Mouse (Mus musculus) cerebellum, adult 18-20 months (tissue): Measurements from ENCODE around the gene Macrod1.
"Not testable (repeated sequence)": the region's sequence is repeated elsewhere in the genome, so short reads cannot be mapped to it uniquely, and the experiment has no call there.

Source experiments
- DNase-seq, 2 experiments: peaks; one replicate each; pipeline ENCODE4 v3.0.0; 2021

Gene Macrod1

DNA sequence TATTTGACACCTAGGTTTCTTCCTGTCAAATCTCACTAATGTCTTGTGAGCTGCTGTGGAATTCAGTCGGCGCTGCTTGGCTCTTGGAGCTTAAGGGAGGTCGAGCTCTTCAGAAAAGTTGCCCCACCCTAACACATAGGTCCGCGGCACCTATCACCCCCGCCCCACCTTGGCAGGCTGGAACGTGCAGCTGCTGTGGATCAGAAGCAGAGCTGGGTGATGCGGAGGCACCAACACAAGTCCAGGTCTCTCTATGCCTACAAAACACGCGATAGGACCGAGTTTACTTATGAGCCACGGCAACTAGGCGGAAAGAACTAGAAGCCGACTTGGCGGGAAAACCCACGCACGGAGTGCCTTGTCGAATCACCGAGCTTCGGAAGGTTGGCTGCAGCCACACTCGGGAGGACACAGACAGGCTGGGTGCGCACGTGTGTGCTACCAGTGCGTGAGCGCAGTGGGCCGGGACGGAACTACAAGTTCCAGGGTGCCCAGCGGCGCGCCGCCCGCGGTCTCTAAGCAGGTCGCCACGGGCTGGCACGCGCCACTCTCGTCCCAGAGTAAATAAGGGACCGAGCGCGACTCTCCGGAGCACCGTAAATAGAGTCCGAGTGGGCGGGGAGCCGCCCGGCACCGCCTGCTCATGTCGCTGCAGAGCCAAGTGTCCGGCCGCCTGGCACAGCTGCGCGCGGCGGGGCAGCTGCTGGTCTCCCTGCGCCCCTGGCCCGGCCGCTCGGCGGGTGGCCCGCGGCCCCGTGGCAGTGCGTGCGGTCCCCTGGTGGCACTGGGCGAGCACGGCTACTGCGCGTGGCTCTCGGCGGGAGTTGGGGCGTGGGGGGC, at the start of gene Macrod1:
Macrod1 (plus strand) TSS at position 563 of the 840 bp plus-strand sequence.
- DNase-seq = peak; percentile 79 to 83

- no peak for DNase-seq
Observed at GRCm38 (mm10) chr19:7006892-7007593, 49.6 kb upstream of the Macrod1 start.

GRCm38 (mm10) chr19:7012426-7012825, 44.2 kb upstream of the Macrod1 start:
- DNase-seq = no peak

DNA sequence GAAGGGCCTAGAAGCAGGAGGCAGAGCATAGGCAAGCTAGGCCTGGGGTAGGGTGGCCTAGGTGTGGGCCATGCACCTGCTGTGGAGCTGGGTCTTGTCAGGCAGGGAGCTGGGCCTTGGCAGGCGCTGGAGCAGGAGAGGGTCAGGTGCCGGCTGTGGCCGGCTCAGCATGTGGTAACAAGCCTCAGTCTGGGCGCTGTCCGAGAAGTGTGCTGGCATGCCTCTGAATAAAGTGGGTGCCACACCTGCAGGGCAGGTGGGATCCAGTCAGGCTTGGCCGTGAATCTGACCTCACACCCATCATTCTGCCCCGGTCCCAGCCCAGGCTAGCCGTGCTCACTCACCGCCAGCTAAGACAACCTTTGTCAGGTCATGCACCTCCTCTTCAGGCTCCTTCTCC, 42.6 kb upstream of the Macrod1 start:
- DNase-seq = no peak

DNA sequence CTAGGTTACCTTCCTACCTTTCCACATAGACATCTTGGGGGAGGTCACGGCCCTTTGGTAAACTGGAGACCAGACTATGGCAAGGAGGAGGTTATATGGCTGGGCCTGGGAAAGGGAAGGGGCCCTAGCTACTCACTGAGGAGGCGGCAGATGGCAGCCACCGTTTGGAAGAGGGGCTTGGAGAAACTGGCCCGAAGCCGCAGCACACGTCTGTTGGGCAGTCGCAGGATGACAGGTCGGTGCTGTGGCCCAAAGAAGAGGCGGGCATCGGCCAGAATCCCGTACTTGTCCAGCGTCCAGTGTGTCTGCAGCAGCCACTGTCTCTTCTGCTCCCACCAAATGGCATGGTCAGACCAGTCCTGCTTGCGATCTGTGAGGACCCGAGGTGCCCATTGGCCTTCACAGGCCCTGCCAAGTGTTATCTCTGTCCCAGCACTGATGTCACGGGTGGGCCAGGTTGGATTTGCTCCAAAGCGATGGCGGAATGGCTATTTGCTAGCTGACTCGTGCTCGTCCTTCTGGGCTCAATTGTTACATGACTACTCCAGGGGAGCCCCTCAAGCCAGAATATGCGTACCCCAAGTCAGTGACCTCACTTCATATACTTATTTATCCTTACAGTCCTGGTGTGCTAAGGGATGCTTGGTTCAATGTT, 42.0 kb upstream of the Macrod1 start:
- no peak for DNase-seq

DNA sequence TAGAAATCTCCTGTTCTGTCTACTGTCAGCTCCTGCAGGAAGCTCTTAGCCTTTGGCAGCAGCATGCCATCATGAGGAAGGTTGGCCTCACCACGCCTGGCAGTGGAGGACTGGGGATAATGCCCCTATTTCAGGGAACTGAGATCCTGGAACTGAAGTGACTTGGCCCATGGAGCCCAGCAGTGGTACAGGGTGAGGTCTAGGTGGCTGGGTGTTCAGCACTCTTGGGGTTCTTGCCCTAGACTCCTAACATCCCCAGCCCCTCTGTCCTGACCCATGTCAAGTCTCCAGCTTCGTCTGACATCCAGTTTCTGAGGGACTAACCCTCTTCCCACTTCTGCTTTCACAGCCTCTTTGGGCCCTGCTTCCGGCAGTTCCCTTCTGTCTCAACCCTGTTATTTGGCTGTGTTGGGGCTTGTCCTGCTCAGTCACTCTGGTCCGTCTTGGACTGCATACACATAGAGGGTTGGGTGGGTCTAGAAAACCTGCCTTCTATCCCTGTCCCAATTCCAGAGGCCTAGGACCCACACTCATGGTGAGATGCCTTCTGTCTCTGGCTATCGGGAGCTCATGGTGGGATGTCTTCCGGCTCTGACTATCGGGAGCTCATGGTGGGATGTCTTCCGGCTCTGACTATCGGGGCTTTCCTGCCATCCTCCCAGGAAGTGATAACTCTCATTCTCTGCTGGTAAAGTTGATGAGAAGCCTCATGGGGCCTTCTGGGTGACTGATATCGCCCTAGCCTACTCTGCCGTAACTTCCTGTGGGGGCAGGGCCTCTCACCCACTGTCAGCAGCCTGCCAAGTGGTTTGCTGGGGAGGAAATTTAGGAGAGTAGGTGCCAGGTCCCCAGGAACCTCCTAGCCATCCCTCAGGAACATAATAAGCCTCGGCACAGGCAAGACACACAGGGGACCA, 38.8 kb upstream of the Macrod1 start:
- DNase-seq = no peak

DNA sequence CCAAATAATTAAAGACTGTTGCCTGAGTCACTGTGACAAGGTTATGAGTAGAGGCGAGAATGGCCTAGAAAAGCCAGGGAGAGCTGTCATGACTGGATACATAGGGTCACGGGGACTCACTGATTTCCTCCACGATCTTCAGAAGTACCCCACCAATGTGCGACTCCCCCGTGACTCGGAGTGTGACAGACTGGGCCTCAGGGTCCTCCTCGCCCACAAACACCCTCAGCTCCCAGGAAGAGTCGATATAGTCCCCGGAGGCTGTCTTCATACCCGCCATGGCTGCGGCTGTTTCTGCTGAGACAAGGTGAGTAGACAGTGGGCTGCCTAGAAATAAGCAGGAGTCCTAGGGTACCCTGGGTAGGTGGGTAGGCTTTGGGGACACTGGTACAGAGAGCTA, 38.1 kb upstream of the Macrod1 start:
- no peak for DNase-seq

GRCm38 (mm10) chr19:7019191-7019590, 37.4 kb upstream of the Macrod1 start, which contains the start of gene Fermt3:
Gene Fermt3, minus strand, starts transcription at chr19:7019469.
- DNase-seq = no peak

DNA sequence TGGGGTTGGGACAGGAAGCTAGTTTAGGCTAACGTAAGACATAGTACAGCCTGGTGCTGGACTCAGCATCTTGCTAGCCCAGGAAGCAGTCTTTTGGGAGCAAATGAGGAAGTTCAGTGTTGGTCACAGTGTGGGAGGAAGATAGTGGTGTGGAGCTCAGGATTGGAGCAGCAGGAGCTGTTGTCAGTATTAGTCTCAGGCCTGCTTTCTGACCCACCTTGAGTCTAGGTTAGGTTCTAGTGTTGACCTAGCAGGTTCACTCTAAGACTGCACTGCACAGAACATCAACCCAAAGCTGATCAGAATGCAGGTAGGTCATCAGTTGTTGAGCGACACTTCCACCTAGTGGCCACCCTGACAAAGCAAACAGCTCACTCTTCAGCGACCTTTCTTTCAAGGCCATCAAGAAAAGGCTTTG, 36.4 kb upstream of the Macrod1 start:
- DNase-seq = peak; percentile 64 to 66

DNA sequence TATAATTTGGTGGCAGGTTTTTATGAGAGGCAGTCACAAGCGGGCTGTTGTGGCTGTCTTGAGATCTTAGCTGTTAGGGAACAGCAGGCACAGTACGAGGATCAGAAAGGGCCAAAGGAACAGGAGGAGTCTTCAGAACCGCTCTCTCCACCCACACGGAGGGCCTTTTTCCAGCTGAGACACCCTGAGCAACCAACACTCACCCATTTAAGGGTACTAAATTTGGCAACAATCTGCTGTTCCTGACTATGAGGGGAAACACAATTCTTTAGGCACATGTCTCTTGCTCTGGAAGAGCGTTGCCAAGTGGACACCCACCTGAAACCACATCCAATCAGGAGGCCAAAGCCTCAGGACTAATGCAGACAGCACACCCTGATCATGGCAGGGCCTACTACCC, 27.1 kb upstream of the Macrod1 start:
- DNase-seq = no peak

- DNase-seq = no peak
Observed at GRCm38 (mm10) chr19:7034006-7034405, 22.6 kb upstream of the Macrod1 start.

DNA sequence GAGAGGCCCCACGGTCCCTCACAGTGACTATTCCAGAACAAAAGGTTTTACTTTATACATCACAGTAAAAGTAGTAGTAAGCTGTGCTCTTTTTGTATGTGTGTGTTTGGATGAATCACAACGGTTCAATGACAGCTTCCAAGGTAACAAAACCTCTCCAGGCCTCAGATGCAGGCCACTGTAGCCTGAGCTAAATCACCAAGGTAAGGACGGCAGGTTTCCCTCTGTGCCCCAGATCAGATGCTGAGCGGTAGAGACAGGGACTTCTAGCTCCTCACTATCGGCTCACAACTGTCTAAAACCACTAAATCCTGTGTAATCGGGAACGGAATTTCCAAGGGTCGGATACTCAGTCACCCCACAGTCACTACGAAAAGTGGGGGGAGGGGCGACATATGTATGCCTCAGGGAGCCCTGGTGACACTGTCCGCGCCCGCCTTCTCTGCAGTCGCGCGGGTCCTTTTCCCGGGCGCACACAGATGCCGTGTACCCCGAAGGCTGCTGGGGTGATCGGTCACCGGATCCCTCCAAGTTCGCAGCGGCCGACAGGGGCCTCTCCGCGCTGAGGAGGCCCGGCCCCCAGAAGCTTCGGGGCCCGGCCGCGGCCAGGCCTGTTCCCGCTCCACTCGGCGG, 17.4 kb upstream of the Macrod1 start:
- DNase-seq = peak; percentile 60 to 71

DNA sequence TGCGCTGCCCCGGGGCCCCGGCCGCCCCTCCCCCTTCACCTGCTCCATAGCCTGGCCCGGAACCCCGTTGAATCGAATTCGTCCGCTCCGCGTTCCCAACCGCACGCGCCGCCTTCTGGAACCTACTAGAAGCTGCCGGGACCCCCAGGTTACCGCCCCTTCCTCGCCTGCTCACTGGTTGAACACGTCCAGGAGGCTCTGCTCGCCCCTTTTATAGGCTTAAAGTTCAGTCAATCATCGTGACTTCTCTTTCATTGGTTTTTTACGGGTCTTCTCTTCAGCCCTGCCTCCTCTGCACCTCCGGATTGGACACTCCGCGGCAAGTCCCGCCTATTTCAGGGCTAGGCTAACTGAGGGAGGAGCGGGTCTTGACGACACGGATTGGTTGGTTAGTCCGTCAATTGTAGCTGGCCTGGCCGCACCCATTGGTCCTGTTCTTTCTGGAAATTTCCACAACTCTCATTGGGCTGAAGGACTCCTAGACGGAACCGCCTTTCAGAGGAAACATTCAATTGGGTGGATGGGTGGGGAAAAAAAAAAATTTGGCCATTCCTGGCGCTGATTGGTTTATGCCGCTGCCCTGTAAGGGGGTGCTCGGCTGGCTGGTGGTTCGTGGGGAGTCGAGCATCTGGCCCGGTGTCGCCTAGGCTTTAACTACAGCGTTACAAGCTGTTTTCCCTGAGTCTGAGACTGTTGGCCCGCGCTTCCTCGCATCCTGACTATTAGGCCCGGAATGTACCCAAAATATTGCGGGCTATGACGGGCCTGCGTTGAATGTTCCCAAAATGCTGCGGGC, 16.6 kb upstream of the Macrod1 start, which contains the start of gene Stip1:
Stip1 (minus strand) TSS at position 127 of the 796 bp plus-strand sequence.
- DNase-seq = peak; percentile 97 to 100

GRCm38 (mm10) chr19:7040637-7041130, 15.9 kb upstream of the Macrod1 start:
- no peak for DNase-seq

GRCm38 (mm10) chr19:7041171-7041570, 15.4 kb upstream of the Macrod1 start:
- no peak for DNase-seq

GRCm38 (mm10) chr19:7044279-7044678, 12.3 kb upstream of the Macrod1 start:
- no peak for DNase-seq

GRCm38 (mm10) chr19:7044706-7045105, 11.9 kb upstream of the Macrod1 start:
- no peak for DNase-seq

GRCm38 (mm10) chr19:7053382-7053781, 3.2 kb upstream of the Macrod1 start:
- not testable (repeated sequence) for DNase-seq

DNA sequence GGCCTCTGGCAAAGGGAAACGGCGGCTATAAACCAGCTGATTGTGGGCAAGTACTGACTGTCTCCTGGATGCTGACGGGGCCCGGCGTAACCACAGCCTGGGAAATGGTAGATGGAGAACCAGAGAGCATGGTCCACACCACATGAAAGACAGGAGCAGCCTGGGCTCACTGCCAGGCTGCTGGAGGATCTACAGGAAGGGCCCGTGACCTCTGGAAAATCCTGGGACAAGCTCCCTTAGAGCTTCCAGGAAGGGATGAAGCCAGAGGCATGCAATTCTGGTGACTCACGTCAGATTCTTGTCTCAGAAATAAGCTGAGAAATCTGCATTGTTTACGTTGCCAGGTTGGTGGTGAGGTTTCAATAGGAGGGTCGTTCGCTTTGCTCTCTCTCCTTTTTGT, 1.8 kb upstream of the Macrod1 start:
- no peak for DNase-seq

GRCm38 (mm10) chr19:7055173-7055572, 1.4 kb upstream of the Macrod1 start:
- DNase-seq = no peak
